Mouse (Mus musculus) c-Kit-positive CD71-negative TER-119-negative erythroid progenitor cells, embryonic 14.5 days (primary cell): Measurements from ENCODE around the gene H2-DMb2.

Source experiments
- DNase-seq: peaks from one replicate; pipeline ENCODE4 v3.0.0-alpha.2; 2013; ENCODE audit warnings: low read depth

Gene H2-DMb2

DNA sequence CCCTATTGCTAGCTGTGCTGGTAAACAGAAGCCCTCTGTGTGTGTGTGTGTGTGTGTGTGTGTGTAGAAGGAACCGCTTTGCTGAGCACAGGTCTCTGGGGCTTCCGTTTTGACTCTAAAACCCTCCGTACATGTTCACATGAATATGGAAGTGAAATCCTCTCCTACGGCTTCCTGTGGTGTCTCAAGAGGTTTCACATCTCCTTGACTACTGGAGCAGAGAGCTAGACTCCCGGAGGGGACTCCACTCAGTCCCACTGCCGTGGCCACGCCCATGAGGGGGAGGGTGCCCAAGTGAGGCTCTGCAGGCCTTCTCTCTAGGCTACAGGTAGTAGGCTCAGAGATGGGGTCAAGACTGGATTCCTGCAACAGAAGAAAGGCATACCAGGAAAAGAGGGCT lies at the start of gene H2-DMb2:
H2-DMb2 (plus strand) TSS at position 275 of the 400 bp plus-strand sequence.
- DNase-seq, result no peak

DNA sequence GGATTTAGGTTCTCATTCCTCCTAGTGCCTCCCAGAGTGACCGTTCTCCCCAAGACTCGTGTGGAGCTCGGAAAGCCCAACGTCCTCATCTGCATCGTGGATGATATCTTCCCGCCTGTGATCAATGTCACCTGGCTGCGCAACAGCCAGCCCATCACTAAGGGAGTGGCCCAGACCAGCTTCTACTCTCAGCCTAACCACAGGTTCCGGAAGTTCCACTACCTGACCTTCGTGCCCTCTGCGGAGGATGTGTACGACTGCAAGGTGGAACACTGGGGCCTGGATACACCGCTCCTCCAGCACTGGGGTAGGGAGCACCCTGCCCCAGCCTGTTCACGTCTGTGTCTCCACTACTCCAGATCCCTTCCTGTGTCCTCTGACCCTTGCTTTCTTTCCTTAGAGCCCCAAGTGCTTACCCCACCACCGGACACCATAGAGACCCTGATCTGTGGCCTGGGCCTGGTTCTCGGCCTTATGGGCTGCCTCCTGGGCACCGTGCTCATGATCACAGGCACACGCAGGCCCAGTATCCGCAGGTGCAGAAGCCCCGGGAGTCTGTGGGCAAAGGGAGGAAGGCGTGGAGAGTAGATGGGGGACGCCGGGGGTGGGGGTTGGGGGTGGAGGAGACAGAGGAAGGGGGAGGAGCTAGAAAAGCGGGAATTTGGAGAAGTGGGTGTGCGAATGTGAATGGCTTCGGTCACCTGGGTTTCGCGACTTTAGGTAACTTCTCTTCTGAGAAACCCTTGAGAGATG lies 48.6 kb upstream of the H2-DMb2 start:
- DNase-seq, result no peak

DNA sequence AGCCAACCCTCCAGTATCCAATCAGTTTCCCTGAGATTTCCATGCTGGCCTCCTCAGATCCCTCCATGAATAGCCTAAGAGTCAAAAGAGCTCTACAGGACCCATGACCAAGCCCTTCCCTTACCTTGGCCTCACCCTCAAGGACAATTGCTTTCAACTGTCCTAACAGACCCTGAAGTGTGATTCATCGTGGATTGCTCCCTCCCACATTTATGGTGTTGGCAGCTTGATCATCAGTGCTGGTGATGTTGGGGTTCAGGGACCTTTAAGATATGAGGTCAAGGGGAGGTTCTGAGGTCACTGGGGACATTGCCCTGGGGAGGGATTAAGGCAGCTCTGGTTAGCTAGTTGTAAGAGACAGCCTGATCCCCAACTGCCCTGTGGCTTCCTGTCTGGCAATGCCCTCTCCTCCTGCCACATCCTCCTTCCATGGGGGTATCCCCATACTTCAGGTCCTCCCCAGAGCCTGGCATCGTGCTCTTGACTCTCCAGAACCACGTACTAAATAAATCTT lies 46.6 kb upstream of the H2-DMb2 start:
- DNase-seq, result no peak

DNA sequence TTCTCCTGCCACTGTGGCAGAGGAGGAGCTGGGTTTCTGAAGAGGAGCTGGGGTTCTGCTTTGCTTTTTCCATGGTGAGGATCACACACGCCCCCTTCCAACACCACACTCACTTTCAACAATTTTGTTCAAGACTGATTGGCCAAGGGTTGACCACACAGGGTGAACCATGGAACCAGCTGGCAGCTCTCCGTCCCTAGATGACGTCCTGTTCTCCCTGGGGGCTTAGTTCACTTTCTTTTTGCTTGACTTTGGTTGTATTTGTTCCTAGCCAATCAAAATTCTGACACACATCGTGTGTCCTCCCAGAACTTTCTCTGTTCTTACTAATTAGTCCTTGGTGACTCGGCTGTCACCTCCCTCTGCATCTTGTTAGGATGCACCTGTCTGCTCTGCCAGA lies 45.8 kb upstream of the H2-DMb2 start:
- DNase-seq, result no peak

DNA sequence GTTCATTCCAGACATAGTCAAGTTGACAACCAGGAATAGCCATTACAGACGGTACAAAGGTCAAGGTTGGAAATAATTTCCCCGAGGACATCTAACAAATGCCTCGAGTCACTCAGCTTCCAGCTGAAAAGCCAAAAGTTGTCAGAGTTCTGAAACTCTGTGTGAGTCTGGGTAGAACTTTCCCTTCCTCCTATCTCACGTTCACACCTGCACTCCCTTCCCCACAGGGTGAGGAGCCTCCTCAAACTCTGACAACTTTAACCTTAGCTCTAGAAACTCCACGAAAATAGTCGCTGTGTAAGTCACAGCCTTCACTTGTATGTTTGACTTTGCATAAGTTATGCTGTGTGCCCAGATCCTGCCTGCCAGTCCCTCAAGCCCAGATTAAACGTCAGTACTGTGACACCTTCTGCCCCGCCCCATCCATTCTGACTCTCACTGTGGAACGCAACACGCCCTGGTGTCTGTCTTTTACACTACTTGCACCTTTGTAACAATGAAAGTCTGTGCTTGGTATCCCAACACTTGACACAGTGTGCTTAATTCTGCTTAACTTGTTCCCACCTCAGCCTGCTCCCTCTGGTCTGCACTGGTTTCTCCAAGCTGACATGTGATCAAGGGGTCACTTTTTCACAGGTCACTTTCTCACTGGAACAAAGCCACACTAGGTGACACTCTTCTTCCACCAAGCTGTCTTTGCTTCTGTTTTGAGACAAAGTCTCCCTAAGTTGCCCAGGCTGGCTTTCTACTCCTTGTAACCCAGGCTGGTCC lies 44.2 kb upstream of the H2-DMb2 start:
- no peak for DNase-seq

DNA sequence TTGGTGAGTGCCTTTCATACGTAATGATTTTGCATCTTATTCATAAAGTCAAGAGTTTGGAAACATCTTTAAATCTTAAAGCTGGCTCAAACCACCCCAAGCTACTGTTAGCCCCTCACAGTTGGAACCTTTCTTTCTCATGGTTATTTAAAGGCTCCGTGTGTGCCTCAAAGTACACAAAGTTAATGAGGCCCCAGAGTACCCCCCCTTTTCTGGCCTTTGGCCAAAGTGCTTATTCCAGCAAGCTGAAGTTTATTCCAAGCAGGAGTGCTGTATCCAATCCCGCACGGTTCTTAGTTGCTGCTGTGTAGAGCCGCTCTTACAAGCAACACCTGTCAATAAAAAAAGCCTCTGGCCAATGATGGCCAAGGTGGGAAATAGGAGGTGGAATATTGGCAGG lies 43.6 kb upstream of the H2-DMb2 start:
- DNase-seq, result no peak

DNA sequence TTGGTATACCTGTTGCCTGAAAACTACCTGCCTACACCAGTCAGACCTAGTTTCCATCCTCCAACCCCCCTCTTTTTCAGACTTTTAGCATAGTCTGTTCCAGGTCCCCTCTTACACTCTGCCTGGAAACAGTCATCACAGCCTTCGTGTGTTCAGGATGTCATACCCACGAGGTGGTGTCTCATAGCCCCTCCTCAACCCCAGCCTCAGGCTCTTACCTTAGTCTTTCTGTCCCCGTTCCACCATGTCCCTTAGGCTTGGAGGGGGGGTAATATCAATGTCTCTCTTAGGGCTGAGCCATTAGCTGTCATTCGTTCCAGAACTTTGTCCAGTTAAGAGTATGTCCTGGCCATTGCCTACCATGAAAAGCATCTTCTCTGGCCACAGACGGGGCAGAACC lies 41.9 kb upstream of the H2-DMb2 start:
- DNase-seq, result no peak

DNA sequence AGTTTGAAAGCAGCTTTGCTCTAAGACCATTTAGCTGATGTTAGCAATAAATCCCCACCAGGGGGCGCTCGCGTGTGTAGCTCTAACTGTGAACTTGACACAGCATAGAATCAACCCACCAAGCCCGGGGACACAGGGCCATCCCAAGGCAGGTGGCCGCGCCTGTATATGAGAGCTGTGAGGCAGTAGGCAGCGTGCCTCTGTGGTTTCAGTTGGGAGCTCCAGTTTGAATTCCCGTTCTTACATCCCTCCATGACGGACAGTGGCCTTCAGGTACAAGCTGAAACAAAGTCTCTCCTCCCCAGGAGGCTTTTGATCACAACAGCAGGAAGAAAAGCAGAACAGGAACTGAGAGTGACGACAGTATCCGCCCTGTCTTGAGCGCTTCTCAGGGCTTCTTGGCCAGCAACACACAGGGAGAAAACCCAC lies 41.5 kb upstream of the H2-DMb2 start:
- peak; percentile 98 for DNase-seq

DNA sequence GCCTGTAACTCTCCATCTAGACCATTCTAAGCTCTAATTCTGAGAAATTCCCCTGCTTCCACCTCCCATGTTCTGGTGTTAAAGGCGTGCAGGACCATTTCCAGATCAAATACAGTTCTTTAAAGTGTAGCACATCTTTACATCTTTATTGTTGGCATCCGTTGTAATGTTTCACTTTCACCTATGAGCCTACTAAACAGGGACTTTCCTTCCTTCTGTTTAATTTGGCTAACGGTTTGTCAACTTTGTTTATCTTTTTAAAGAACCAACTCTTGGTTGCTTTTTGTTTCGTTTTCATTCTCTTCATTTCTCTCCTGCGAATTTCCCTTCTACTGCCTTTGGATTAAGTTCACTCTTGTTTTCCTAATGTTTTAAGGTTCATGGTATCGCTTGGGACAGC lies 40.3 kb upstream of the H2-DMb2 start:
- DNase-seq, result no peak

DNA sequence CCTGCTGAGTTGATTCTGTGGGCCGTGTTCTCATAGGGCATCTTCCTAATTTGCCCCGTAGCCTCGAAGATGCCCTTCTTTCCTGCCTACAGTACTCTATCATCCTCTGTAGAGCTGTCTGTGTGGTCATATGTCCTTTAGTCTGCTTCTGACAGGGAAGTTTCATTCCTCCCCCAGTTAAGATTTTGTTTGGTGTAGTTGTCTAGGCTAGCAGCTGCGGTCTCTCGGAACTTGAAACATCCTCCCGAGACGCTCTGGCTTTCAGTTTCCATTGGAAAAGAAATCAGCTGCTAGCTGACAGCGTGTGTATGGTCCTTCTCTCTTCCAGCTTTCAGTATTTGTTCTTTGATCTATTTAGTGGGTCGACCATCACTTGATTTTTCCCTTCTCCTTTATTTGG lies 38.3 kb upstream of the H2-DMb2 start:
- DNase-seq, result no peak

DNA sequence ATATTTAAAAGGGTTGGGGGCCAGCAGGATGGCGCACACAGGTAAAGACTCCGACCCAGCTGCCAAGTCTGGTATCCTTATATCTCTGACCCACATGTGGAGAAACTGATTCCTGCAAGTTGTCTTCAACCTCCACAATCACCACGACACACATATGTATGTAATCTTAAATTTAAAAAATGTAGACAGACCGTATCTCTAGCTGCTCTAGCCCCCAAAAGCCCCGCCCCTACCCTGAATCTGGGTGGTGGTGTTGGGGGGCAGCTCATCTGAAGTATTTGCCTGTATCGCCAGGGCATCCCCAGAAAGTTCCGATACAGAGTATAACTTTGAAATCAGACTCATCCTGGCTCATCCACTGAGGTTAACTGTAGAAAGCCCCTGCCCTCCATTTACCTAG lies 36.6 kb upstream of the H2-DMb2 start:
- no peak for DNase-seq

DNA sequence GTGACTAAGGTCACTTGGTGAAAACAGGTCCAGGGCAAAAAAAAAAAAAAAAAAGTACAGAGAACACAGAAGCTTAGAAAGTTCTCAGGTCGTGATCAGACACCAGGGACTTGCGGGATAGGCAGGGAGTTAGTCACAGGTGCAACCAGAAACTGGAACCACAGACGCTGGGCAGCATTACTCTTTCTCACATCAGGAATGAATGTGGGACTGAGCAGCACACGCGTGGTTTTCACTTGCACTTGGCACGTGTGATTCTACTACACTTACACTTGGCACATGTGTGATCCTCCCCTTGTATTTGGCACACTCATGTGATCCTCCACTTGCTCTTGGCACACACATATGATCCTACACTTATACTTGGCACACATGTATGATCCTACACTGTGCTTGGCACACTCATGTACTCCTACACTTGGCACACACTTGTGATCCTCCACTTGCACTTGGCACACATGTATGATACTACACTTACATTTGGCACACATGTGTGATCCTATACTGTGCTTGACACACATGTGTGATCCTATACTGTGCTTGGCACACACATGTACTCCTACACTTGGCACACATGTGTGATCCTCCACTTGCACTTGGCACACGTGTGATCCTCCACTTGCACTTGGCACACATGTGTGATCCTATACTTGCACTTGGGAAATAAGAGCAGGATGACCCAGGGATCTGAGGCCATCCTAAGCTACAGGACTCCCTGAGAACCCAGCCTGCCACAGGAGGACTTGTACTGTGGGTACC lies 35.8 kb upstream of the H2-DMb2 start:
- no peak for DNase-seq

DNA sequence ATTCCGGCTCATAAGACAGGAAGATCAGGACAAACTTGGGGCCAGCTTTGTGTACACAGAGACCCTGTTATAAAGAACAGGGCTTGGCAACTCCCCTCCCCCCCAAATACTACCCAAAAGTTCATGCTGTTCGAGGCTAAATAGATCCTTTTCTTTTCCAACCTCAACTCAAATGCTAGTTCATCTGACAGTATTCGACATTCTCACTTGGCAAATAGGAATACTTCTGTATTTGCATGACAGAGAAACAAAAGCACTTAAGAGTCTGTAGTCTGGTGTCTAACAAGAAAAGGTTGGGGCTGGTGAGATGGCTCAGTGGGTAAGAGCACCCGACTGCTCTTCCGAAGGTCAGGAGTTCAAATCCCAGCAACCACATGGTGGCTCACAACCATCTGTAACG lies 34.6 kb upstream of the H2-DMb2 start:
- no peak for DNase-seq

DNA sequence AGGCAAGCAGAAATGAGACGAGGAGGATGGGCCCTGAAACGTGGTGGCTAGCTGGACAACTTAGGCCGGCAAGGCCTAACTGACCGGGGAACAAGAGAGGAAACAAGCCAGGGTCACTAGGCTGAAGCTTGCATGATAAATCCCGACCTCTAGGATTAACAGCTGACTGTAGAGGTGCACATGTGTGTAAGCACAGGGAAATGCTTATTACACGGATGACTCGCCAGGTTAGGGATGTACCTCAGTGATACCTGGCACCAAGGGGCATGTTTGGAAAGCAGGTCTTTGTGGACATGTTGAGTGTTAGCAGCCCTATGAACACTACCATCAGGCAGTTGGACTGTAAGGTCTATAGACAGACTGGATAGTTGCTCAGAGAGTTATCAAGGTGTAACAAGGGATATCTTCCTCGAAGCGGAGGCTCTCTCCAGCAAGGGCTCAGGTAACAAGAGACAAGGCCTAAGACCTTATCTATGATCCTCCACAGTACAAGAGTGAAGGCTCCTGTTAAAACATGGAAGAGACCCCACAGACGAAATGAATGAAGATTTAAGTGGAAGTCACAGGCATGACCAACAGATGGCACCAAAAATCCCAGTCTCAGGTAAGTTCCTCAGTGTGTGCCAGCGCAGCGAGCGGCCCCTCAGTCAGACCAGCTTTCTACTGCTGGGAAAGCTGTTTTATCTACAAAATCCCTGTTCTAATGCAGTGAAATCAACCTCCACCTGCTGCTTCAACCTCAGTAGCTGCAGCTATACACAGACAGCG lies 33.9 kb upstream of the H2-DMb2 start:
- no peak for DNase-seq

DNA sequence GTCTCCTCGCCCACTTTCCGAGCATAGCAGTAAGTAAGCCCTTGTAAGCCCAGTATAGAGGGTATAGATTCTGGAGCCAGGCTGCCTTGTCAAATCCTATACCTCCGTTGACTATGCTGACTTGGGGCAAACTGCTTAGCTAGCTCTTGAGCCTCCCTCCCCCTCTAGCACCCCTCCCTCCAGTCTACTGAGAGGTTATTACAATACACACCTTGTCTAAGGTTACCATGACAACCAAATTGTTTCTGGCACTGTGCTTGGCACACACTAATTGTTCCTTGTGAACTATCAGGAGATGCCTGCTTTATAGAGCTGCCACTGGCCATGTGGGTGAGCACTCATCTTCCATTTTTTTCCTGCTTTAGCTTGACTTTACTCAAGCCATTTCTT lies 33.3 kb upstream of the H2-DMb2 start:
- DNase-seq, result no peak

DNA sequence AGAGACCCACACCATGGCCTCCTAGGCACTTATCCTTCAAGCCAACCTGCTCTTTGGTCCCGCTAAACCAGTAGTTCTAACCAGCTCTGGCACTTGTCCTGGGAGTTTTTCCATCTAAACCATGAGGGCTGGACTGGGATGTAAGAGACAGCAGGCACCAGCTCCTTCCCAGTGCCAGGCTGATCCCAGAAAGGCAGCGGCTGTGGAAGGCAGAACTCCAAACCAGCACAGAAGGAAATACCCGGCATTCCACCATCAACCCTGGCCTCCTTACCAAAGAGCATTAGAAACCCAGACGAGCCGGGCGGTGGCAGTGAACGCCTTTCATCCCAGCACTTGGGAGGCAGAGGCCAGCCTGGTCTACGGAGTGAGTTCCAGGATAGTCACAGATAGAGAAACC lies 32.8 kb upstream of the H2-DMb2 start:
- no peak for DNase-seq

DNA sequence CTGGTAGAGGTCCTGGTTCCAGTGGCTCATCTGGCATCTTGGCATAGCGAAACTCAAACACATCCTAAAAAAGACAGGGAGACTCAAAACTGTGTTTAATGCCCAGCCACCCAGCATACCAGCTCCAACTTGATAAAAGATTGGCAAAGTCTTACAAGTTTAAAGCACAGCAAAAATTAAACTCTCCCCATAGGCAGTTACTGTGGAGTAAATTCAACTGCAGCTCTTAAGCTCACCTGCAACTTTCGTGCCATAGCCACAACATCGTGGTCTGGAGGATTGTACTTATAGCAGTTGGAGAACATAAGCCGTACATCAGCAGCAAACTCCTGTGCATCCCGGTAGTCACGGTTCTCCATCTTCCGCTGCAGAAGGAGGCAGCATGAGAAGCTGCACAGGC lies 29.0 kb upstream of the H2-DMb2 start:
- no peak for DNase-seq

DNA sequence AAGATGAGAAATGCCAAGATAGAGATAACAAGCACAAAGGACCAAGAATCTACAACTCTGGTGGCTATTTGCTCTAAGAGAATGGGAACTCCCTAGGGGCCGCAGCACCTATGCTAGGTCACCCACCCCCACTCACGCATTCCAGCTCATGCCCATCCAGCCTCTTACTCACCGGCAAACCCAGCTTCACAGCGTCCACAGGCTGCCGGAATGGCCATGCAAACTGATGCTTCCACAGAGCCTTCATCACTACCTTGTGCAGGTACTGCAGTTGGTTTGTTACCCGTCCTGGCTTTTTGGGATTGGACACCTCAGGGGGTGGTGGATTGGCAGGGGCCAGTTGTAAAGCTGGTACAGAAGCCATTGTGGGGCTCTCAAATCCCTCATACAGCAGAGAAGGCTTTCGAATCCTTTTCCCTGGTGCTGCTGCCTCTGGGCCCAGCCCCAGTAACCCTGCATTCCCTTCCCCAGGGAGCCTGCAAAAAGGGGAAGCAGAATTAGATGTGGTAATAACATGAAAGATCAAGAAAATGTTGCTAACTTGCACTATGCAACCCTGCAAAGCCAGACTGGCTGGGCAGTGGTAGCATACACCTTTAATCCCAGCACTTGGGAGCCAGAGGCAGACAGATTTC lies 26.3 kb upstream of the H2-DMb2 start:
- DNase-seq, result no peak

DNA sequence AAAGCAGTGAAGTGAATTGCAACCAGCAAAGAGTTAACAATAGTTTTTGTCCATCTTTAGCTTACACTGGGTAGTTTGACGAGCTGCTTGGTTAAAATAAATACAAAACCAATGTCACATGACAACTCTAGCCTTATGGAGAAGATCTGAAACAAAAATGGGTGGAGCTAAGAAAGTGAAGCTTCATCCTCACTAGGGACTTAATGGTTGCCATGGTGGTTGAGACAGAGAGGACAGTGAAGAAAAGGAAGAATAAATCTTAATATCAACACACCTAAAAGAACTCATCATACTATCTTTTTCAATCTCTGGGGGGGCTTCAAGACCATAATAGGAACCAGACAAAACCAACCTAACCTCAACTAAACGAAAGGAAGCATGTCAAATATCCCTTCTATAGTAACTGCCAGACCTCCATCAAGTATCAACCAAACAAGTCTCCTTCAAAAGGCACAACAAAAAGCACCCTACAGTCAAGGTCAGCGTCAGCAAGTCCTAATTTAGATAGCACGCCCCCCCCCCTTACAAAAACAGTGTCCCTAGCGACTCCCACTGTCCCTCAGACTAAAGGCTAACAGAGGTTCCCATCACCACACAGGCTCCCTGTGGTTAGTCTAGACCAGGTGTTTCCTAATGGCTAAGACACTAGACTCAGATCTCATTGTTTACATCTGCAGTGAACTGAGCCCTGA lies 25.5 kb upstream of the H2-DMb2 start:
- no peak for DNase-seq

DNA sequence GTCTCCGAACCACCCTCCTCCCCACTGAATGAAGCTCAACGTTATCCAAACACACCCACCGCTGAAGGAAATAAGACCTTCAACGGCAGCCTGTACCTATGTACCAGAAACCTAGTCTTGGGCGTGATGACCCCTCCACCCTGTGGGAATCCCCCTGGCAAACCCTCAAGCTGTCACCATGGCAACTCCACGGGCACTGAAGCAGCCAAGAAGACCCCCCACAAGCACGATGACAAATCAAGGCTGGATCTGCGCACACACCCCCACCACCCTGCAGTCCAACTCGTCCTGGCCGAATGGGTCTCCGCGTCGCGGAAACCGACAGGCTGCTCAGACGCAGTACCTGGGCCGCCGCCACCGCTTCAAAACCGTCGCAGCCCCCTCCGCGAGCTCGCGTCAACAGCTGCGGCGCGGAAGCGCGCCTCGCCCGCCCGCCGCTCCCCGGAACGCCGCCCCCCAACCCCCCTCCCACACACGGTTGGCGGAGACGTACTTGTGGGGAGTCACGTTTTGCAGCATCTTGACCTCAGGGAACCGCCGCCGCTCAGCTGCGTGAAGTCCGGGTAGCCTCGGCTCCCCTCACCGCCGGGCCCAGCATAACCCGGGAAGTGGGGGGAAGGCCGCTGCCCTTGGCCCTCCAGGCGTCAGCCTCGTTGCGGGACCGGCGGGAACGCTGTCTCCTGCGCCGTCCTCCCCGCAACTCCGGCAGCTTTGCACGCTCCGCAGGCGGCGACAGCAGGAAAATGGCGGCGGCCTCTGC lies 24.8 kb upstream of the H2-DMb2 start:
- DNase-seq, result no peak
